Mouse (Mus musculus): ENCODE results near the gene Sccpdh. TPM values are rescaled to one million over a fixed set of nuclear protein-coding genes. Genes with fewer than 3 reads are reported as not detected.
A peak's percentile ranks its signal among the peaks of the same experiment; 100 is the strongest.

Gene Sccpdh
- polyA plus RNA-seq, 1 experiment from 2014 or later, result 82.4 TPM

- Histone ChIP-seq H3K9me3 (replicated peaks; ENCODE audit: control insufficient read depth, low read length) (no peaks in the 10 kb centered on the region), H3K4me1 (ENCODE audit: control insufficient read depth, insufficient read depth, low read length) (no peaks in the 10 kb centered on the region), H3K4me3 (ENCODE audit: low read depth, low read length) (no peak overlapping the region), H3K4me2 (no peak overlapping the region), H3K36me3 (ENCODE audit: control insufficient read depth, insufficient read depth, low read length) (no peaks in the 10 kb centered on the region), H3K27me3 (ENCODE audit: control insufficient read depth, insufficient read depth, low read length) (no peaks in the 10 kb centered on the region), H3K9ac (ENCODE audit: low read depth, low read length) (no peak overlapping the region), H3K27ac (ENCODE audit: low read depth, low read length) (no peak overlapping the region)
- 83% methylated on average over 10 of the region's 10 CpGs for WGBS (ENCODE audit: insufficient replicate concordance)
- no peak for ATAC-seq (replicated peaks; ENCODE audit: insufficient number of reproducible peaks, low FRiP score, low TSS enrichment)
These were observed 60.7 kb downstream of the Sccpdh start for GRCm38 (mm10) chr1:179728661-179729060.

- ATAC-seq (replicated peaks; ENCODE audit: insufficient number of reproducible peaks, low FRiP score, low TSS enrichment), result no peak
- no peaks in the 10 kb centered on the region for H3K27me3 ChIP-seq (ENCODE audit: control insufficient read depth, insufficient read depth, low read length)
- 79% methylated on average over 3 of the region's 3 CpGs for WGBS (ENCODE audit: insufficient replicate concordance)
These were observed 63.4 kb downstream of the Sccpdh start for GRCm38 (mm10) chr1:179731391-179731790.

DNA sequence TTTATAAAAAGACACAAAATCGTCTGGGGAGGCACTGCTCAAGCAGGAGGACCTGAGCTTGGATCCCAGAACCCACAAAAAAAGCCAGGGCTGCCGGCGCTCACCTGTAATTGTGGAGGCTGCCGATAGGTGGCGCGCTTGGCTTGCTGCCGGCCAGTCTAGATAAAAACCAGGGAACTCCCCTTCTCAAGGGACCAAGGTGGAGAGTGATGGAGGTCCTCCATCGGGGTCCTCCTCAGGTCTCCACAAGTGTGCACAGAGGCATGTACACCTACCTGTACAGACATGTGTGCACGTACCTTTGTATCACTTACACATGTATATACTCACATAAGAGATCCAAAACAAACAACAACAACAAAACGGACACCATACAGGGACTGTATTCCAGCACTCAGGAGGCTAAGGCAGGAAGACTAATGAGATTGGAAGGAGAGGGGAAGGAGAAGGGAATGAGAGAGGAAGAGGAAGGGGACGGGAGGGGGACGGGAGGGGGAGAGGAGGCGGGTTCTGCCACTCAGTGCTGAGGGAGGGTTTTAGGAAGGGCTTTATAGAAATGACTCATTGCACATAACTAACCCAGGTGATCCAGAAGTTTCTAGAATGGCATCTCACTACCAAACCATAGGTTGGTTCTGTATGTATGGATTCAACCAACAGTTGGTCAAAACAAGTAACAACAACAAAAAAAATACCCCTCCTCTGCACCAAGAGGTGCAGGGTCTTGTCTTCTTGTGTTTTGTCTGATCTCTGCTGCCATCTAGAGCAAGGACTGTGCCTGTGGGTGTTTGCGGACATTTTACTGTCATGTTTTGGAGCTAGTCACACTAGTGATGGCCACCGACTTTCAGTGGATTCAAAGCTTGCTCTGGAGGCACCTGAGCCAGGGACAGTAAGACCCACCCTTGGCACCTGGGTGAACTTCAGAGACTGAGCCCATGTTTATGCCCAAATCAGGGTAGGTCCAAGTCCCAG lies 66.8 kb downstream of the Sccpdh start:
- no peaks in the 10 kb centered on the region for H3K9me3 ChIP-seq (replicated peaks; ENCODE audit: control insufficient read depth, low read length)
- H3K36me3 ChIP-seq (ENCODE audit: control insufficient read depth, insufficient read depth, low read length), result no peaks in the 10 kb centered on the region
- no peaks in the 10 kb centered on the region for H3K4me1 ChIP-seq (ENCODE audit: control insufficient read depth, insufficient read depth, low read length)
- WGBS (ENCODE audit: insufficient replicate concordance), result 28% methylated on average over 15 of the region's 15 CpGs
- H3K27me3 ChIP-seq (ENCODE audit: control insufficient read depth, insufficient read depth, low read length), result no peaks in the 10 kb centered on the region
- no peak for ATAC-seq (replicated peaks; ENCODE audit: insufficient number of reproducible peaks, low FRiP score, low TSS enrichment)
- no peak overlapping the region for H3K27ac ChIP-seq (ENCODE audit: low read depth, low read length)
- H3K4me2 ChIP-seq, result peak overlapping the region; percentile 48
- H3K4me3 ChIP-seq (ENCODE audit: low read depth, low read length), result peak overlapping the region; percentile 18; the same call in 1 of the 2 replicates
- no peak overlapping the region for H3K9ac ChIP-seq (ENCODE audit: low read depth, low read length)

More at GRCm38 (mm10) chr1:179731391-179731790, 63.4 kb downstream of the Sccpdh start:
- no peak overlapping the region for H3K9ac ChIP-seq (ENCODE audit: low read depth, low read length)
- H3K36me3 ChIP-seq (ENCODE audit: control insufficient read depth, insufficient read depth, low read length), result no peaks in the 10 kb centered on the region
- no peaks in the 10 kb centered on the region for H3K4me1 ChIP-seq (ENCODE audit: control insufficient read depth, insufficient read depth, low read length)
- no peaks in the 10 kb centered on the region for H3K9me3 ChIP-seq (replicated peaks; ENCODE audit: control insufficient read depth, low read length)
- no peak overlapping the region for H3K4me2 ChIP-seq
- no peak overlapping the region for H3K4me3 ChIP-seq (ENCODE audit: low read depth, low read length)
- H3K27ac ChIP-seq (ENCODE audit: low read depth, low read length), result no peak overlapping the region

DNA sequence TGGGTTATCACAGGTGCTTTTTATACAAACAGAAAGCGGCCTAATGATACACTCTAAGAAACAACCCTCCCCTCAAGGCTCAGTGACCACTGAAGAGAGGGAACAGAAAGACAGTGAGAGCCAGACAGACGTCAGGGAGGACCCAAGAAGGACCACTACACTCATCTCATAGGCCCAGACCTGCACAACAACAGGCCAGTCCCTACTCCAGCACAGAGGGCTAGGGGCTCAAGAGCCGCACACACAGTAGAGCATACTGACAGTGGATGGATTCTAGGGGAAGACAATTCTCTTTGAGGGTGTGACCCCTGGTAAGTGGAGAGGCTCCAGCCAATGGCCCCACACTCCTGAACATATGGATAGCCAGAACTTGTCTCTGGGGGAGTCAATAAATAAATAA lies 68.5 kb downstream of the Sccpdh start:
- Histone ChIP-seq H3K27me3 (ENCODE audit: control insufficient read depth, insufficient read depth, low read length) (no peaks in the 10 kb centered on the region), H3K4me3 (ENCODE audit: low read depth, low read length) (no peak overlapping the region), H3K27ac (ENCODE audit: low read depth, low read length) (no peak overlapping the region), H3K9me3 (replicated peaks; ENCODE audit: control insufficient read depth, low read length) (no peaks in the 10 kb centered on the region), H3K36me3 (ENCODE audit: control insufficient read depth, insufficient read depth, low read length) (no peaks in the 10 kb centered on the region), H3K4me2 (no peak overlapping the region), H3K9ac (ENCODE audit: low read depth, low read length) (no peak overlapping the region), H3K4me1 (ENCODE audit: control insufficient read depth, insufficient read depth, low read length) (no peaks in the 10 kb centered on the region)
- 83% methylated on average over 3 of the region's 3 CpGs for WGBS (ENCODE audit: insufficient replicate concordance)
- no peak for ATAC-seq (replicated peaks; ENCODE audit: insufficient number of reproducible peaks, low FRiP score, low TSS enrichment)

Other genes with a start within 250 kb of the Sccpdh start
- gene Smyd3, start 150.2 kb upstream of the Sccpdh start, polyA plus RNA-seq (2014; fragmentation: Nextera tagmentation; extraction: Ambion mirVana), result 12.2 and 12.6 TPM in 2 replicates
- gene Tfb2m, start 121.9 kb upstream of the Sccpdh start, polyA plus RNA-seq (2014; fragmentation: Nextera tagmentation; extraction: Ambion mirVana), result 20.7 and 30.6 TPM in 2 replicates
- 13.2 and 17.1 TPM in 2 replicates for gene Cnst, start 121.8 kb upstream of the Sccpdh start, polyA plus RNA-seq (2014; fragmentation: Nextera tagmentation; extraction: Ambion mirVana)
- gene Kif28, start 77.1 kb downstream of the Sccpdh start, polyA plus RNA-seq (2014; fragmentation: Nextera tagmentation; extraction: Ambion mirVana), result 0.11 TPM in 1 of 2 replicates, not detected in the other
- 0.21 and 0.37 TPM in 2 replicates for gene Gm10518, start 135.2 kb downstream of the Sccpdh start, polyA plus RNA-seq (2014; fragmentation: Nextera tagmentation; extraction: Ambion mirVana)
- 24.2 and 27.0 TPM in 2 replicates for gene Ahctf1, start 135.5 kb downstream of the Sccpdh start, polyA plus RNA-seq (2014; fragmentation: Nextera tagmentation; extraction: Ambion mirVana)

Measured in heart, embryonic 11.5 days (tissue).